Mouse (Mus musculus) MEL (cell line): Measurements from ENCODE around the gene 2310079G19Rik. TPM values are rescaled to one million over a fixed set of nuclear protein-coding genes. Genes with fewer than 3 reads are reported as not detected.

ENCODE experiments used
- DNase-seq: peaks from one replicate; pipeline ENCODE4 v3.0.0; 2011; ENCODE audit warnings: low read depth, low spot score
- H3K27ac ChIP-seq: 2 replicates; pipeline ENCODE4 v1.5.1; 2012; ENCODE audit warnings: low read depth, mild to moderate bottlenecking, control low read depth, low read length, moderate library complexity; ENCODE audit not compliant: control insufficient read depth
- H3K27me3 ChIP-seq, 2 experiments: fragments of 150-350 bp in 1 of 2; sonication (generic) in 1 of 2; 2 replicates each; pipeline ENCODE4 v1.6.1; 2012; ENCODE audit warnings: low read length in 2 of 2, mild to moderate bottlenecking in 2 of 2, improper control_type of control experiment in 1 of 2, moderate library complexity in 1 of 2; ENCODE audit not compliant: insufficient read depth in 2 of 2, control insufficient read depth in 1 of 2
- H3K36me3 ChIP-seq, 2 experiments: 2 replicates each; pipeline ENCODE4 v1.6.1; 2012 to 2014; ENCODE audit warnings: low read length in 2 of 2, improper control_type of control experiment in 1 of 2, inconsistent platforms in 1 of 2, mild to moderate bottlenecking in 1 of 2; ENCODE audit not compliant: insufficient read depth in 2 of 2, control insufficient read depth in 1 of 2
- H3K4me1 ChIP-seq, 2 experiments: fragments of 150-350 bp in 1 of 2; sonication (generic) in 1 of 2; 2 replicates each; pipeline ENCODE4 v1.6.1; 2012; ENCODE audit warnings: low read length in 2 of 2, improper control_type of control experiment in 1 of 2, mild to moderate bottlenecking in 1 of 2; ENCODE audit not compliant: insufficient read depth in 2 of 2, control insufficient read depth in 1 of 2
- H3K4me3 ChIP-seq, 2 experiments: fragments of 150-350 bp in 1 of 2; sonication (generic) in 1 of 2; 2 replicates each; pipeline ENCODE4 v1.5.1; 2012; ENCODE audit warnings: low read depth in 2 of 2, low read length in 2 of 2, mild to moderate bottlenecking in 2 of 2, moderate library complexity in 2 of 2, control low read depth in 1 of 2, improper control_type of control experiment in 1 of 2; ENCODE audit not compliant: control insufficient read depth in 1 of 2, insufficient read depth in 1 of 2
- H3K79me2 ChIP-seq: 2 replicates; pipeline ENCODE4 v1.6.1; 2012; ENCODE audit warnings: mild to moderate bottlenecking, low read length, moderate library complexity; ENCODE audit not compliant: control insufficient read depth, poor library complexity, insufficient read depth
- H3K9ac ChIP-seq: 2 replicates; pipeline ENCODE4 v1.6.1; 2012; ENCODE audit warnings: low read depth, mild to moderate bottlenecking, control low read depth, low read length, moderate library complexity; ENCODE audit not compliant: control insufficient read depth, poor library complexity, severe bottlenecking
- H3K9me3 ChIP-seq: fragments of 150-350 bp; sonication (generic); replicated peaks from 2 replicates; pipeline ENCODE4 v1.6.1; 2012; ENCODE audit warnings: mild to moderate bottlenecking, low read length, improper control_type of control experiment, moderate library complexity; ENCODE audit not compliant: insufficient read depth
- BHLHE40 ChIP-seq: IDR thresholded peaks from 2 replicates; pipeline ENCODE4 v1.6.1; 2012; ENCODE audit warnings: low read depth, mild to moderate bottlenecking, inconsistent platforms, low read length, improper control_type of control experiment, borderline replicate concordance
- CHD1 ChIP-seq: IDR thresholded peaks from 2 replicates; pipeline ENCODE4 v1.6.1; 2012; ENCODE audit warnings: low read depth, mild to moderate bottlenecking, inconsistent platforms, low read length, improper control_type of control experiment
- EP300 ChIP-seq, 2 experiments: IDR thresholded peaks; 2 replicates each; pipeline ENCODE4 v1.6.1; 2011; ENCODE audit warnings: improper control_type of control experiment in 2 of 2, low read length in 2 of 2, low read depth in 1 of 2, mild to moderate bottlenecking in 1 of 2
- ETS1 ChIP-seq: IDR thresholded peaks from 2 replicates; pipeline ENCODE4 v1.6.1; 2012; ENCODE audit warnings: low read depth, mild to moderate bottlenecking, inconsistent platforms, low read length, improper control_type of control experiment, moderate library complexity
- GABPA ChIP-seq: IDR thresholded peaks from 2 replicates; pipeline ENCODE4 v1.6.1; 2012; ENCODE audit warnings: low read depth, mild to moderate bottlenecking, inconsistent platforms, low read length, improper control_type of control experiment, moderate library complexity
- HCFC1 ChIP-seq: IDR thresholded peaks from 2 replicates; pipeline ENCODE4 v1.6.1; 2012; ENCODE audit warnings: low read depth, mild to moderate bottlenecking, inconsistent platforms, low read length, improper control_type of control experiment, moderate library complexity
- MYB ChIP-seq: IDR thresholded peaks from 2 replicates; pipeline ENCODE4 v1.6.1; 2011; ENCODE audit warnings: mild to moderate bottlenecking, low read depth, low read length, improper control_type of control experiment
- MYC ChIP-seq: IDR thresholded peaks from 2 replicates; pipeline ENCODE4 v1.6.1; 2011; ENCODE audit warnings: low read depth, mild to moderate bottlenecking, low read length, improper control_type of control experiment, moderate library complexity
- NELFE ChIP-seq: IDR thresholded peaks from 2 replicates; pipeline ENCODE4 v1.6.1; 2011; ENCODE audit warnings: low read depth, low read length, improper control_type of control experiment
- NRF1 ChIP-seq: IDR thresholded peaks from 2 replicates; pipeline ENCODE4 v1.6.1; 2014; ENCODE audit warnings: low read depth, mild to moderate bottlenecking, inconsistent platforms, low read length, improper control_type of control experiment, moderate library complexity; ENCODE audit not compliant: poor library complexity, insufficient read depth, severe bottlenecking
- RCOR1 ChIP-seq: IDR thresholded peaks from 2 replicates; pipeline ENCODE4 v1.6.1; 2012; ENCODE audit warnings: low read depth, mild to moderate bottlenecking, inconsistent platforms, low read length, improper control_type of control experiment
- SMC3 ChIP-seq: IDR thresholded peaks from 2 replicates; pipeline ENCODE4 v1.6.1; 2011; ENCODE audit warnings: low read depth, low read length, improper control_type of control experiment
- TAL1 ChIP-seq: IDR thresholded peaks from 2 replicates; pipeline ENCODE4 v1.6.1; 2012; ENCODE audit warnings: mild to moderate bottlenecking, inconsistent platforms, low read length, moderate library complexity, mixed read lengths
- TBP ChIP-seq: IDR thresholded peaks from 2 replicates; pipeline ENCODE4 v1.8.0; 2011; ENCODE audit warnings: low read depth, low read length, improper control_type of control experiment
- TCF12 ChIP-seq: IDR thresholded peaks from 2 replicates; pipeline ENCODE4 v1.6.1; 2014; ENCODE audit warnings: low read depth, mild to moderate bottlenecking, inconsistent platforms, low read length, improper control_type of control experiment, moderate library complexity
- UBTF ChIP-seq: IDR thresholded peaks from 2 replicates; pipeline ENCODE4 v1.6.1; 2012; ENCODE audit warnings: low read depth, mild to moderate bottlenecking, inconsistent platforms, low read length, improper control_type of control experiment, moderate library complexity, borderline replicate concordance; ENCODE audit not compliant: insufficient read depth
- ZC3H11A ChIP-seq: IDR thresholded peaks from 2 replicates; pipeline ENCODE4 v1.6.1; 2012; ENCODE audit warnings: low read depth, mild to moderate bottlenecking, inconsistent platforms, low read length, improper control_type of control experiment
- ZKSCAN1 ChIP-seq: IDR thresholded peaks from 2 replicates; pipeline ENCODE4 v1.6.1; 2012; ENCODE audit warnings: low read depth, mild to moderate bottlenecking, inconsistent platforms, low read length, improper control_type of control experiment, moderate library complexity
- ZMIZ1 ChIP-seq: IDR thresholded peaks from 2 replicates; pipeline ENCODE4 v1.6.1; 2012; ENCODE audit warnings: low read depth, mild to moderate bottlenecking, inconsistent platforms, low read length, improper control_type of control experiment, moderate library complexity
- polyA plus RNA-seq, 2 experiments: library from polyadenylated mRNA; stranded (reverse) in 1 of 2; unstranded in 1 of 2; fragments of >175 nt in 1 of 2; fragments of >200 nt in 1 of 2; gene quantifications; 2 replicates each; pipeline versions ENCODE4 v1.2.1 to v1.2.4; 2012; ENCODE audit warnings: low replicate concordance in 2 of 2, low read depth in 1 of 2; ENCODE audit not compliant: insufficient read length in 2 of 2, insufficient read depth in 1 of 2, missing spikeins in 1 of 2
- total RNA-seq: library from RNA; depleted of rRNA; stranded (reverse); fragments of 300-350 nt; gene quantifications from 2 replicates; pipeline ENCODE4 v1.2.3, GENCODE M21; 2012

2310079G19Rik gene
- total and polyA plus RNA-seq, 3 experiments, result not detected

- Histone ChIP-seq H3K27ac (no peak within 1 kb of the TSS), H3K4me3 (no peak within 1 kb of the TSS), H3K79me2 (no peaks in the 10 kb centered on the region), H3K27me3 (no peaks in the 10 kb centered on the region), H3K9me3 (no peaks in the 10 kb centered on the region), H3K9ac (no peak within 1 kb of the TSS), H3K4me1 (no peaks in the 10 kb centered on the region), H3K36me3 (no peaks in the 10 kb centered on the region)
- DNase-seq, result no peak
- TF ChIP-seq NRF1, result no peak
- no peak for TF ChIP-seq RCOR1
- no peak for TF ChIP-seq GABPA
- TF ChIP-seq EP300 (IDR thresholded peaks at IDR 0.05; ENCODE audit: low read depth in 1 of 2, low read length in 2 of 2), result no peak
- no peak for TF ChIP-seq TCF12
- TF ChIP-seq HCFC1, result no peak
- TF ChIP-seq ZC3H11A, result no peak
- no peak for TF ChIP-seq SMC3
- TF ChIP-seq ETS1, result no peak
- no peak for TF ChIP-seq MYC
- TF ChIP-seq NELFE, result no peak
- no peak for TF ChIP-seq CHD1
- no peak for TF ChIP-seq BHLHE40
- TF ChIP-seq ZKSCAN1, result no peak
- TF ChIP-seq TAL1, result no peak
- no peak for TF ChIP-seq MYB
- TF ChIP-seq UBTF, result no peak
These were observed 19.9 kb upstream of the 2310079G19Rik start, which contains the start of gene Krtap26-1 for GRCm38 (mm10) chr16:88647358-88647846. Gene Krtap26-1 (minus strand): TSS chr16:88647796.

GRCm38 (mm10) chr16:88646366-88647111 is 19.1 kb upstream of the 2310079G19Rik start:
- Histone ChIP-seq H3K9me3 (no peaks in the 10 kb centered on the region), H3K27me3 (no peaks in the 10 kb centered on the region), H3K36me3 (no peaks in the 10 kb centered on the region)
- TF ChIP-seq TBP (no peak), SMC3 (no peak), GABPA (no peak), HCFC1 (no peak), MYC (no peak), ZMIZ1 (no peak), ZKSCAN1 (no peak), BHLHE40 (no peak)
- TF ChIP-seq, all 39 proteins: peak for 0
- Histone ChIP-seq H3K27ac (no peak overlapping the region), H3K4me3 (no peak overlapping the region), H3K79me2 (no peaks in the 10 kb centered on the region), H3K9ac (no peak overlapping the region), H3K4me1 (no peaks in the 10 kb centered on the region)
- DNase-seq, result no peak
